Mouse (Mus musculus) forebrain, postnatal 0 days (tissue): ENCODE data around the gene Btf3l4. TPM values are rescaled to one million over a fixed set of nuclear protein-coding genes. Genes with fewer than 3 reads are reported as not detected.
A peak's percentile ranks its signal among the peaks of the same experiment; 100 is the strongest.

Experiments
- ATAC-seq: fragments of 200-750 bp; cut with Nextera tagmentation; 2 replicates; pipeline ENCODE4 v1.8.0; 2017; ENCODE audit warnings: mild to moderate bottlenecking, moderate library complexity
- DNase-seq: peaks from one replicate; pipeline ENCODE4 v3.0.0-alpha.2; 2015
- H3K27ac ChIP-seq: fragments of 300-500 bp; sonication (generic); 2 replicates; pipeline ENCODE4 v1.5.1; 2014; ENCODE audit warnings: low read depth, mild to moderate bottlenecking, antibody characterized with exemption, low read length, moderate library complexity, mixed read lengths
- H3K27me3 ChIP-seq: fragments of 300-500 bp; sonication (generic); 2 replicates; pipeline ENCODE4 v1.6.1; 2014; ENCODE audit warnings: mild to moderate bottlenecking, low read length, mixed read lengths; ENCODE audit not compliant: insufficient read depth
- H3K36me3 ChIP-seq: fragments of 300-500 bp; sonication (generic); 2 replicates; pipeline ENCODE4 v1.6.1; 2014; ENCODE audit warnings: mild to moderate bottlenecking, moderate library complexity; ENCODE audit not compliant: insufficient read depth
- H3K4me1 ChIP-seq: fragments of 300-500 bp; sonication (generic); 2 replicates; pipeline ENCODE4 v1.6.1; 2014; ENCODE audit warnings: antibody characterized with exemption; ENCODE audit not compliant: insufficient read depth
- H3K4me2 ChIP-seq: fragments of 300-500 bp; sonication (generic); 2 replicates; pipeline ENCODE4 v1.6.1; 2014; ENCODE audit warnings: low read depth, mild to moderate bottlenecking, moderate library complexity
- H3K4me3 ChIP-seq: fragments of 300-500 bp; sonication (generic); 2 replicates; pipeline ENCODE4 v1.5.1; 2014; ENCODE audit warnings: low read depth, low read length, mixed read lengths
- H3K9ac ChIP-seq: fragments of 300-500 bp; sonication (generic); 2 replicates; pipeline ENCODE4 v1.6.1; 2014; ENCODE audit warnings: mild to moderate bottlenecking
- H3K9me3 ChIP-seq: fragments of 300-500 bp; sonication (generic); 2 replicates; pipeline ENCODE4 v1.6.1; 2016; ENCODE audit warnings: low read length
- CTCF ChIP-seq: sonication (generic); IDR thresholded peaks from 2 replicates; pipeline ENCODE4 v1.5.1; 2016; ENCODE audit warnings: antibody characterized with exemption, control low read depth, low read depth
- WGBS: fragments of 180-500 bp; shearing (Covaris S2); extraction: QIAGEN DNeasy Blood & Tissue Kit; methylation state at CpG from one replicate; pipeline ENCODE4 v1.1.7; 2014; 5-methylcytosine and 5-hydroxymethylcytosine counted together
- polyA plus RNA-seq: library from polyadenylated mRNA; unstranded; fragments of >200 nt; fragmentation: Nextera tagmentation; extraction: Ambion mirVana; gene quantifications from 2 replicates; pipeline ENCODE4 v1.2.1, GENCODE M21; 2015
- total RNA-seq: library from RNA; depleted of rRNA; stranded (reverse); fragments of >200 nt; gene quantifications from 2 replicates; pipeline ENCODE4 v1.2.3, GENCODE M21; 2014

Btf3l4 gene
- total and polyA plus RNA-seq, 2 experiments from 2014 or later, result 164 to 186 TPM

- ATAC-seq (no peak), DNase-seq (no peak)
- Histone ChIP-seq H3K9me3 (no peaks in the 10 kb centered on the region), H3K4me3 (peak overlapping the region; percentile 98), H3K4me1 (peaks cover 15% of the 10 kb centered on the region; the same call in 1 of the 2 replicates), H3K27ac (peak overlapping the region; percentile 99), H3K27me3 (no peaks in the 10 kb centered on the region), H3K36me3 (0 out of 2 replicates have a peak, but pooled peaks cover 3% of the 10 kb centered on the region), H3K9ac (peak overlapping the region; percentile 100), H3K4me2 (peak overlapping the region; percentile 69)
- under 1% methylated on average over 15 of the region's 15 CpGs for WGBS
- TF ChIP-seq CTCF, result no peak
These were observed 1.5 kb upstream of the Btf3l4 start for GRCm38 (mm10) chr4:108834971-108835311.

- Histone ChIP-seq H3K27me3 (no peaks in the 10 kb centered on the region), H3K4me2 (peak within 1 kb of the TSS; percentile 69), H3K4me3 (peak within 1 kb of the TSS; percentile 98), H3K27ac (peak within 1 kb of the TSS; percentile 99), H3K4me1 (peaks cover 15% of the 10 kb centered on the region; the same call in 1 of the 2 replicates), H3K9me3 (no peaks in the 10 kb centered on the region), H3K36me3 (0 out of 2 replicates have a peak, but pooled peaks cover 5% of the 10 kb centered on the region), H3K9ac (peak within 1 kb of the TSS; percentile 100)
- under 1% methylated on average over 34 of the region's 34 CpGs for WGBS
- ATAC-seq, result peak; percentile 79
- 0 out of 2 replicates have a peak, but pooled peaks have one; percentile 8 for TF ChIP-seq CTCF
- DNase-seq, result peak; percentile 94
These were observed 929 bp upstream of the Btf3l4 start, which contains the start of gene Txndc12 for GRCm38 (mm10) chr4:108834115-108834970. TSS of gene Txndc12 (plus strand) at chr4:108834601.

- Histone ChIP-seq H3K27me3 (no peaks in the 10 kb centered on the region), H3K9ac (peak overlapping the region; percentile 100), H3K36me3 (0 out of 2 replicates have a peak, but pooled peaks cover 5% of the 10 kb centered on the region), H3K4me3 (peak overlapping the region; percentile 98), H3K4me2 (peak overlapping the region; percentile 69), H3K27ac (peak overlapping the region; percentile 99), H3K4me1 (peaks cover 15% of the 10 kb centered on the region; the same call in 1 of the 2 replicates), H3K9me3 (no peaks in the 10 kb centered on the region)
- under 1% methylated on average over 6 of the region's 6 CpGs for WGBS
- ATAC-seq (no peak), DNase-seq (no peak)
- TF ChIP-seq CTCF, result no peak
These were observed 357 bp upstream of the Btf3l4 start for GRCm38 (mm10) chr4:108833828-108834114.

DNA sequence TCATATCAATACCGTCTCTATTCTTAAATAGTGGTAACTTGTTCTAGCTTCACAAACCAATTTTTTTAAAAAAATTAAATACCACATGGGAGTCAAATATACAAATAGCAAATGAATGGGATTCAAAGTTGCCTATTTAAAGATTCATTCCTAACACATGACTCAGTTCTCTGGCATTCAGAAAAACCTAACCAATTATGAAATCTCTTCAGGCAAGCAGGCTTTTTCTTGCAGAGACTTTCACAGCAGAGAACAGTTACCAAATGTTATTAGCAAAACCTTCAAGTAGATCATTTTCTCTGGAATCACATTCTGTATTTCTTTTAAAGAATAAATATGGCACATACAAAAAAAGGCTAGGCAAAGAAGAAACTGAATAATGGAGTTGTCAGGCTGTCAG lies 2.7 kb downstream of the Btf3l4 start:
- H3K4me2 ChIP-seq, result no peak overlapping the region
- 74% methylated on average over 1 of the region's 1 CpGs for WGBS

GRCm38 (mm10) chr4:108826643-108827042 lies 6.8 kb downstream of the Btf3l4 start:
- Histone ChIP-seq H3K4me2 (no peak overlapping the region), H3K27ac (no peak overlapping the region), H3K4me1 (peaks cover 6% of the 10 kb centered on the region; the same call in 1 of the 2 replicates), H3K9me3 (no peaks in the 10 kb centered on the region), H3K4me3 (no peak overlapping the region), H3K36me3 (peaks cover 39% of the 10 kb centered on the region), H3K27me3 (no peaks in the 10 kb centered on the region), H3K9ac (no peak overlapping the region)
- no peak for TF ChIP-seq CTCF
- DNase-seq (no peak), ATAC-seq (no peak)
- WGBS, result 91% methylated on average over 2 of the region's 2 CpGs

More for the DNA sequence above, 2.7 kb downstream of the Btf3l4 start:
- Histone ChIP-seq H3K36me3 (0 out of 2 replicates have a peak, but pooled peaks cover 14% of the 10 kb centered on the region), H3K9ac (no peak overlapping the region), H3K27ac (no peak overlapping the region), H3K27me3 (no peaks in the 10 kb centered on the region), H3K4me1 (peaks cover 15% of the 10 kb centered on the region; the same call in 1 of the 2 replicates), H3K9me3 (no peaks in the 10 kb centered on the region), H3K4me3 (no peak overlapping the region)
- TF ChIP-seq CTCF, result no peak
- no peak for ATAC-seq
- no peak for DNase-seq

DNA sequence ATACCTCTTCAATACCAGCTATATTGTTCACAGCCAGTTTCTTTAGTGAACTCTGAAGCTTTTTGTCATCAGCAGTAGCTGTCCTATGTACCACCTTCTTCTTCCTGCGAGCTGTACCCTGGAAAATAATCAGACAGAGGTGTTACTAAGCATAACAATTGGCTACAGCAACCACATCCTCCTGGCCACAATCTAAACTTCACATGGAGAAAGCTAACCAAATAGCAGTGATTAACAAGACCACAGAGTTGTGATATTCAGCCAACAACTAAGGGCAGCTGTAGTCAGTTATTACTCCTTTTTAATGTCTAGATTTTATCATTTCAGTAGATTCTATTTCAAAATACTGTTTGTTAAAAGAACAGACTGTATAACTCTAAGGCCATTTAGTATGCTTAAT lies 7.3 kb downstream of the Btf3l4 start:
- peaks cover 3% of the 10 kb centered on the region; the same call in 1 of the 2 replicates for H3K4me1 ChIP-seq
- H3K27me3 ChIP-seq, result no peaks in the 10 kb centered on the region
- no peaks in the 10 kb centered on the region for H3K9me3 ChIP-seq
- ATAC-seq (no peak), DNase-seq (no peak)
- WGBS, result 85% methylated on average over 1 of the region's 1 CpGs
- H3K27ac ChIP-seq, result no peak overlapping the region
- no peak overlapping the region for H3K4me3 ChIP-seq
- no peak for TF ChIP-seq CTCF
- no peak overlapping the region for H3K9ac ChIP-seq
- no peak overlapping the region for H3K4me2 ChIP-seq
- peaks cover 39% of the 10 kb centered on the region for H3K36me3 ChIP-seq

DNA sequence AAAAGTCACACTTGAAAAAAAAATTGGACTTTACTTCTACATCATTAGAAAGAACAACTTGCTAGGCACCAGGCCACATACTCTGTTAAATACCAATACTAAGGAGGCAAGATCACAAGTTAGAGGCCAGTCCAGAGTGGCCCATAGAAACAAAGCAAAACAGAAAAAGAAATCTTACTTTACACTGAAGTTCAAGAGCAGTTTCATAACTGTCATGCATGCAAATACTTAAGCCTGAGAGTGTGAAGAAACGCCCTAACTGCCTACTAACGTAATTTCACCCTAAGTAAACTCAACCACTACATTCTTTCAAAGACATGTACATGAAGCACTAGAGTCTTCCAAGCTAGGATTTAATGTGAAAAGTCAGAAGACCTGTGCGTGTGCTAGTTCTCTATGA lies 7.7 kb downstream of the Btf3l4 start:
- Histone ChIP-seq H3K27me3 (no peaks in the 10 kb centered on the region), H3K4me3 (no peak overlapping the region), H3K27ac (no peak overlapping the region), H3K9ac (no peak overlapping the region), H3K9me3 (no peaks in the 10 kb centered on the region), H3K4me1 (no peaks in the 10 kb centered on the region), H3K36me3 (peaks cover 39% of the 10 kb centered on the region), H3K4me2 (no peak overlapping the region)
- no peak for TF ChIP-seq CTCF
- 92% methylated on average over 3 of the region's 3 CpGs for WGBS
- no peak for DNase-seq
- ATAC-seq, result no peak
